Mouse (Mus musculus) small intestine, adult 2 months (tissue): Measurements from ENCODE around the gene Naa50. TPM values are rescaled to one million over a fixed set of nuclear protein-coding genes. Genes with fewer than 3 reads are reported as not detected.
A peak's percentile ranks its signal among the peaks of the same experiment; 100 is the strongest.

Experiments
- H3K27ac ChIP-seq: fragments of 200-500 bp; 2 replicates; pipeline ENCODE4 v1.5.1; 2012; ENCODE audit warnings: low read depth, low read length, control low read depth, inconsistent platforms; ENCODE audit not compliant: insufficient read depth
- H3K27me3 ChIP-seq: fragments of 200-500 bp; 2 replicates; pipeline ENCODE4 v1.6.1; 2012; ENCODE audit warnings: mild to moderate bottlenecking, moderate library complexity, low read length, inconsistent platforms; ENCODE audit not compliant: control insufficient read depth, insufficient read depth
- H3K36me3 ChIP-seq: fragments of 200-500 bp; 2 replicates; pipeline ENCODE4 v1.6.1; 2012; ENCODE audit warnings: mild to moderate bottlenecking, low read length, control low read depth, inconsistent platforms; ENCODE audit not compliant: control insufficient read depth, insufficient read depth
- H3K4me1 ChIP-seq: fragments of 200-500 bp; 2 replicates; pipeline ENCODE4 v1.6.1; 2012; ENCODE audit warnings: low read length, inconsistent platforms, mixed read lengths; ENCODE audit not compliant: control insufficient read depth, insufficient read depth, insufficient read length
- H3K4me3 ChIP-seq: fragments of 200-500 bp; 2 replicates; pipeline ENCODE4 v1.5.1; 2012; ENCODE audit warnings: low read depth, mild to moderate bottlenecking, control low read depth, inconsistent platforms, low read length, moderate library complexity
- CTCF ChIP-seq: fragments of 200-500 bp; IDR thresholded peaks from 2 replicates; pipeline ENCODE4 v1.5.1; 2012; ENCODE audit warnings: low read depth, mild to moderate bottlenecking, control low read depth, inconsistent platforms, low read length, moderate library complexity, mixed read lengths; ENCODE audit not compliant: insufficient replicate concordance, insufficient read length; ENCODE audit errors: extremely low read depth
- POLR2A ChIP-seq: fragments of 200-500 bp; IDR thresholded peaks from 2 replicates; pipeline ENCODE4 v1.6.1; 2012; ENCODE audit warnings: low read depth, mild to moderate bottlenecking, control low read depth, inconsistent platforms, low read length, moderate library complexity
- WGBS: fragments of 180-500 bp; shearing (Covaris S2); methylation state at CpG from one replicate; pipeline ENCODE4 v1.1.7; 2018; 5-methylcytosine and 5-hydroxymethylcytosine counted together
- polyA plus RNA-seq: library from polyadenylated mRNA; depleted of rRNA; stranded (reverse); fragments of >200 nt; gene quantifications from 2 replicates; pipeline ENCODE4 v1.2.3, GENCODE M21; 2012; rRNA removed

Gene Naa50
- 4.0 and 7.7 TPM in 2 replicates for polyA plus RNA-seq

DNA sequence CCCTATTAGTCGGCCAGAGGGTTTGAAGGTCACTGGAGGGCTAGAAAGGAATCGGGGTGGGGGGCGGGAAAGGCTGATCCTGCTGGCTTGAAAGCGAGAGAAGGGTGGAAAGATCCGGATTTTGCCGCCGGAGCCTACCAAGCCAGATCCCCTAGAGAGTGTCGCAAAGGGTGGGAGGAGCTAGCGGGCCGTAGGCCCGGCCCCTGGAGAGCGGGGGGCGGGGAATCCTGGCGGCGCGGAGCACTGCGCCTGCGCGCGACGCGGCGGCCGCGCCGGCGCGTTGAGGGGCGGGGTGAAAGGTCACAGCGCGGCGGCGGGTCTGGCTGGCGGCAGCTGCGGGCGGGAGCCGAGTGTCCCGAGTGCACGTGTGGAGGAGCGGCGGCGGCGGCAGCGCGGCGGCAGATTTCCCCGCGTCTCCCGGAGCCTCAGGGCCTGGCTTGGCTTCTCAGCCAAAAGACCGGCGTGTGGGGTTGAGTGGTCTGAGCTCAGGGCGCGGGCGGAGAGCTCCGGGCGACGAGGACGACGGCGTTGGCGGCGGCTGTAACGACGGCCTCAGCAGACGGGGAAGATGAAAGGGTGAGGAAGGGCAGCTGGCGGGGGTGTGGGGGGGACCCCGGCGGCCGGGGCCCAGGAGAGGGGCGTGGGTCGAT, at the start of gene Naa50, which contains the start of gene Atp6v1a:
TSS of gene Naa50 (plus strand) at position 295 of the 650 bp plus-strand sequence.
TSS of gene Atp6v1a (minus strand) at position 170 of the 650 bp plus-strand sequence.
- H3K4me3 ChIP-seq, result peak within 1 kb of the TSS; percentile 96
- no peaks in the 10 kb centered on the region for H3K4me1 ChIP-seq
- no peaks in the 10 kb centered on the region for H3K36me3 ChIP-seq
- H3K27ac ChIP-seq, result peak within 1 kb of the TSS; percentile 100
- no peak for TF ChIP-seq CTCF
- peak; percentile 73; the same call in 1 of the 2 replicates for TF ChIP-seq POLR2A
- WGBS, result under 1% methylated on average over 69 of the region's 71 CpGs
- H3K27me3 ChIP-seq, result no peaks in the 10 kb centered on the region

DNA sequence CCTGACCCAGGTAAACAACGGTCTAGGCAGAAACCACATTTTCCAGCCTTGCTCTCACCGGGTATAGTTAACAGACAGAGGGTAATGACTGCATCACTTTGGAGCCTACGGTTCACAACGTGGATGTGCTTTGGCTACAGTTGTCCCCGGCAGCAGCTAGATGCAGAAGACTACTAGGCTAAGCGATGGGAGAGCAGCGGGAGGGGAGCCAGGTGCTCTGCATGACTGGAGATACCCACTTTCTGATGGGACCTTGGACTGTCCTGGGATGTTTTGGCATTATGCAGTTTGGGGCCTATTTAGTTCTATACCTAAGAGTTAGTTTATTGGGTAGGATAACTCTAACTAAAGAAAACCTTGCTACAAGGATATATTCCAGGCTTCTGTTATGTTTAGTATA, 40.3 kb upstream of the Naa50 start:
- peaks cover 63% of the 10 kb centered on the region for H3K36me3 ChIP-seq
- no peaks in the 10 kb centered on the region for H3K27me3 ChIP-seq
- no peaks in the 10 kb centered on the region for H3K4me1 ChIP-seq
- no peak overlapping the region for H3K4me3 ChIP-seq
- TF ChIP-seq CTCF (no peak), POLR2A (no peak)
- WGBS, result 93% methylated on average over 7 of the region's 7 CpGs
- no peak overlapping the region for H3K27ac ChIP-seq

GRCm38 (mm10) chr16:44101181-44101710, 38.4 kb upstream of the Naa50 start:
- no peak overlapping the region for H3K4me3 ChIP-seq
- no peaks in the 10 kb centered on the region for H3K27me3 ChIP-seq
- no peak for TF ChIP-seq POLR2A
- TF ChIP-seq CTCF, result no peak
- no peak overlapping the region for H3K27ac ChIP-seq
- peaks cover 55% of the 10 kb centered on the region for H3K36me3 ChIP-seq
- H3K4me1 ChIP-seq, result no peaks in the 10 kb centered on the region
- WGBS, result 93% methylated on average over 12 of the region's 12 CpGs

DNA sequence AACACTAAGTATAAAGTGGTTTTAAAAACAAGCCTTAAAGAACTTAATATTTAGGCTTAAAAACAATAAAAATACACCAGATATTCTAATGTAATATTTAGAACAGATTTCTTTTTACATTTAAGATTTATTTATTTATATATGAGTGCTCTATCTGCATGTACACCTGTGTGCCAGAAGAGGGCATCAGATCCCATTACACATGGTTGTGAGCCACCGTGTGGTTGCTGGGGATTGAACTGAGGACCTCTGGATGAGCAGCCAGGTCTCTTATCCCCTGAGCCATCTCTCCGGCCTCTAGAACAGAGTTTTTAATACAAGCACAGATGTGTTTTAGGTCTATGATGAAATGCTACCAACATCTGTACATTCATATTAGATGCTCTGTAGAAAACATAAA, 36.7 kb upstream of the Naa50 start:
- H3K4me1 ChIP-seq, result no peaks in the 10 kb centered on the region
- H3K27me3 ChIP-seq, result no peaks in the 10 kb centered on the region
- peaks cover 60% of the 10 kb centered on the region for H3K36me3 ChIP-seq
- no peak for TF ChIP-seq POLR2A
- no peak for TF ChIP-seq CTCF
- 99% methylated on average over 2 of the region's 2 CpGs for whole genome bisulfite sequencing
- no peak overlapping the region for H3K27ac ChIP-seq
- H3K4me3 ChIP-seq, result no peak overlapping the region

- TF ChIP-seq POLR2A (no peak), CTCF (no peak)
- Histone ChIP-seq H3K4me1 (no peaks in the 10 kb centered on the region), H3K27ac (no peak overlapping the region), H3K4me3 (no peak overlapping the region), H3K36me3 (peaks cover 57% of the 10 kb centered on the region), H3K27me3 (no peaks in the 10 kb centered on the region)
- WGBS, result 92% methylated on average over 18 of the region's 18 CpGs
These were observed 35.5 kb upstream of the Naa50 start for GRCm38 (mm10) chr16:44103806-44104766.

DNA sequence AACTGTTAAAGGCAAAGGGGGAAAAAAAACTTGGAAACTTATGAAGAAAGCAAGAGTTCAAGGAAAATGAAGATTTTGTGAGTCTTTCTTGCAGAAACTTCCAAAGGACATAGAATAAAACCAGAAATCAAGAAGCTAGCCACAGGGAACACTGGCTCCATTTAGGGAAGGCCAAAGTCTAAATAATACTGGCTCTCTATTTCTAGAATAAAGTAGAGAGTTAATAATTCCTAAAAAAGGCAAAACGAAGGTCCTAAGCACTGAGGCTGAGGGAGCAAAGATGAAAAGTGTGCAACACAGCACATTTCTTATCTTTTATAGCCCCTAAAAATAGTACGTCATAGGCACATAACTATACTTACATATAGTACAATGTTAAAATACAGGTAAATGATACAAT, 34.4 kb upstream of the Naa50 start:
- H3K4me1 ChIP-seq, result no peaks in the 10 kb centered on the region
- TF ChIP-seq CTCF (no peak), POLR2A (no peak)
- 71% methylated on average over 2 of the region's 2 CpGs for WGBS
- no peaks in the 10 kb centered on the region for H3K27me3 ChIP-seq
- peaks cover 55% of the 10 kb centered on the region for H3K36me3 ChIP-seq
- H3K4me3 ChIP-seq, result no peak overlapping the region
- H3K27ac ChIP-seq, result no peak overlapping the region

DNA sequence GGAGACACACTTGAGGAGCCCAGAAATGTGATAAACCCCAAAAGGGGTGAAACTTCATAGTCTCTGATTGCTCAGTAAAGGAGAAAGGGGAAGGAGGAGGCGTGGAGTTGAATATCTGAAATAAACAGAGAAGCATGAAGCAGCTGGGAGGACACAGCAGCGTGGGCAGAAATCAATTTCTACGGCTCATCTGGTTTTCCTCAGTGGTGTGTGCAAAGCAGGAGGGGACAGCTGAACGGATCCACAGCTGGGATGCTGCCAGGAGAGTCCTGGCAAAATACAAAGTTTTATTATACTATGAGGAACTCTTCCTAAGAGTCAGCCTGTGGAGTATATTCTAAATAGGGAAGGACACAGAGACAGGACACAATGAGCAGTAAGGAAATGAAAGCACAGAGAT, 30.6 kb upstream of the Naa50 start:
- Histone ChIP-seq H3K4me1 (no peaks in the 10 kb centered on the region), H3K27me3 (no peaks in the 10 kb centered on the region), H3K4me3 (no peak overlapping the region), H3K36me3 (peaks cover 36% of the 10 kb centered on the region), H3K27ac (no peak overlapping the region)
- WGBS, result 58% methylated on average over 4 of the region's 4 CpGs
- TF ChIP-seq POLR2A (no peak), CTCF (no peak)
